Mouse (Mus musculus): ENCODE measurements around the gene Fgf22. TPM values are rescaled to one million over a fixed set of nuclear protein-coding genes. Genes with fewer than 3 reads are reported as not detected.

Fgf22 gene
- total and polyA plus RNA-seq, 2 experiments from 2014 or later = 1.0 to 1.7 TPM

GRCm38 (mm10) chr10:79717640-79718357 lies 37.1 kb upstream of the Fgf22 start:
- ATAC-seq = peak; percentile 32; the same call in 1 of the 2 replicates
- peaks cover 12% of the 10 kb centered on the region for H3K27me3 ChIP-seq (ENCODE audit: insufficient read depth, low read length)
- peak overlapping the region; percentile 79 for H3K4me3 ChIP-seq (ENCODE audit: low read depth, low read length)
- peak overlapping the region; percentile 93 for H3K4me2 ChIP-seq (ENCODE audit: low read depth)
- TF ChIP-seq CTCF (IDR thresholded peaks at IDR 0.05; ENCODE audit: low read depth) = no peak
- H3K4me1 ChIP-seq (ENCODE audit: insufficient read depth) = peaks cover 12% of the 10 kb centered on the region
- H3K9me3 ChIP-seq (ENCODE audit: low read length) = no peaks in the 10 kb centered on the region
- WGBS = 5% methylated on average over 43 of the region's 43 CpGs
- DNase-seq = peak; percentile 47
- peak overlapping the region; percentile 72 for H3K9ac ChIP-seq
- no peaks in the 10 kb centered on the region for H3K36me3 ChIP-seq (ENCODE audit: insufficient read depth)
- no peak overlapping the region for H3K27ac ChIP-seq (ENCODE audit: low read depth, low read length)

- no peak overlapping the region for H3K27ac ChIP-seq (ENCODE audit: low read depth, low read length)
- no peak for ATAC-seq
- no peak overlapping the region for H3K4me2 ChIP-seq (ENCODE audit: low read depth)
- no peak for TF ChIP-seq CTCF (IDR thresholded peaks at IDR 0.05; ENCODE audit: low read depth)
- peaks cover 9% of the 10 kb centered on the region for H3K4me1 ChIP-seq (ENCODE audit: insufficient read depth)
- no peaks in the 10 kb centered on the region for H3K9me3 ChIP-seq (ENCODE audit: low read length)
- DNase-seq = no peak
- H3K9ac ChIP-seq = no peak overlapping the region
- H3K36me3 ChIP-seq (ENCODE audit: insufficient read depth) = peaks cover 4% of the 10 kb centered on the region; the same call in 1 of the 2 replicates
- WGBS = 72% methylated on average over 5 of the region's 5 CpGs
- no peak overlapping the region for H3K4me3 ChIP-seq (ENCODE audit: low read depth, low read length)
- H3K27me3 ChIP-seq (ENCODE audit: insufficient read depth, low read length) = peaks cover 2% of the 10 kb centered on the region; the same call in 1 of the 2 replicates
Observed at GRCm38 (mm10) chr10:79721089-79721488, 33.8 kb upstream of the Fgf22 start.

DNA sequence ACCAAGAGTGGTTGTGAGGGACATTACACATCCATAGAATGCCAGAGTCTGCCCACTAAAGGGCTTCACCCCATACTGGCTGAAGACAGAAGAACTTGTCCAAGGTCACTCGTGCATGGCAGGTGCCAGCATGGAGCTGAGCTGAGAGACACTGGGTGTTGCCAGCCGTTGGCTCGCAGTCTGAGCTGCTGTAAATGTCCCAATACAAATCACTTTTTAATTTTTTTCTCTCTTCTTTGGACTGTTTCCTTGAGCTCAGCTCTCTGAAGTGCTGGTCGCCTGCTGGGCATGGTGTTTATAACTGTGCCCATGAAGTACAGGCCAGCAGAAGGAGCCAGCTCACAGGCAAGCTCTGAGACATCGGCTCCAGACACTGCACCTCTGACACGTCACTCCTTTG lies 31.8 kb upstream of the Fgf22 start:
- no peak overlapping the region for H3K27ac ChIP-seq (ENCODE audit: low read depth, low read length)
- no peaks in the 10 kb centered on the region; the same call in 1 of the 2 replicates for H3K27me3 ChIP-seq (ENCODE audit: insufficient read depth, low read length)
- H3K9ac ChIP-seq = no peak overlapping the region
- H3K4me1 ChIP-seq (ENCODE audit: insufficient read depth) = peaks cover under 1% of the 10 kb centered on the region; the same call in 1 of the 2 replicates
- TF ChIP-seq CTCF (IDR thresholded peaks at IDR 0.05; ENCODE audit: low read depth) = no peak
- H3K9me3 ChIP-seq (ENCODE audit: low read length) = no peaks in the 10 kb centered on the region
- H3K36me3 ChIP-seq (ENCODE audit: insufficient read depth) = peaks cover 4% of the 10 kb centered on the region; the same call in 1 of the 2 replicates
- no peak overlapping the region for H3K4me3 ChIP-seq (ENCODE audit: low read depth, low read length)
- no peak overlapping the region for H3K4me2 ChIP-seq (ENCODE audit: low read depth)
- DNase-seq = no peak
- ATAC-seq = peak; percentile 48
- WGBS = 54% methylated on average over 6 of the region's 6 CpGs

- ATAC-seq = no peak
- Histone ChIP-seq H3K27ac (ENCODE audit: low read depth, low read length) (no peak overlapping the region), H3K4me1 (ENCODE audit: insufficient read depth) (no peaks in the 10 kb centered on the region), H3K9me3 (ENCODE audit: low read length) (no peaks in the 10 kb centered on the region), H3K36me3 (ENCODE audit: insufficient read depth) (peaks cover 4% of the 10 kb centered on the region; the same call in 1 of the 2 replicates), H3K27me3 (ENCODE audit: insufficient read depth, low read length) (no peaks in the 10 kb centered on the region), H3K4me3 (ENCODE audit: low read depth, low read length) (no peak overlapping the region), H3K9ac (no peak overlapping the region), H3K4me2 (ENCODE audit: low read depth) (no peak overlapping the region)
- WGBS = 89% methylated on average over 7 of the region's 7 CpGs
- no peak for DNase-seq
- no peak for TF ChIP-seq CTCF (IDR thresholded peaks at IDR 0.05; ENCODE audit: low read depth)
Observed at GRCm38 (mm10) chr10:79723692-79724091, 31.2 kb upstream of the Fgf22 start.

DNA sequence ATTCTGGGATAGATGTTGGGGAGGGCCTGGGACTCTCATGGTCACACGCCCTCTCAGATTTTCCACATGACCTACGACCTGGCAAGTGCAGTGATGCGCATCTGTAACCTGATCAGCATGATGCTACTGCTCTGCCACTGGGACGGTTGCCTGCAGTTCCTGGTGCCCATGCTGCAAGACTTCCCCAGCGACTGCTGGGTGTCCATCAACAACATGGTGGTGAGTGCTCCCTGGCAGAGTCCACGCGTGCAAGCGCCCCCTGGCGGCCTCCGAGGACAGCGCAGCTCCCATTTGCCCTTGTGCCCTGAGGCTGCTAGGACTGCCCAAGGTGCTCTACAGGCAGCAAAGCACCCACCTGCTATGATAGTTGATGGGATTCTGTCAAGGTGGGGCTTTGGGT lies 28.8 kb upstream of the Fgf22 start:
- Histone ChIP-seq H3K36me3 (ENCODE audit: insufficient read depth) (peaks cover 4% of the 10 kb centered on the region; the same call in 1 of the 2 replicates), H3K4me2 (ENCODE audit: low read depth) (no peak overlapping the region), H3K9ac (no peak overlapping the region), H3K9me3 (ENCODE audit: low read length) (no peaks in the 10 kb centered on the region), H3K27me3 (ENCODE audit: insufficient read depth, low read length) (no peaks in the 10 kb centered on the region), H3K27ac (ENCODE audit: low read depth, low read length) (no peak overlapping the region), H3K4me3 (ENCODE audit: low read depth, low read length) (no peak overlapping the region), H3K4me1 (ENCODE audit: insufficient read depth) (no peaks in the 10 kb centered on the region)
- DNase-seq = no peak
- peak; percentile 58 for TF ChIP-seq CTCF (IDR thresholded peaks at IDR 0.05; ENCODE audit: low read depth)
- ATAC-seq = no peak
- 34% methylated on average over 11 of the region's 11 CpGs for WGBS

- no peak overlapping the region for H3K4me2 ChIP-seq (ENCODE audit: low read depth)
- no peak for DNase-seq
- H3K4me1 ChIP-seq (ENCODE audit: insufficient read depth) = no peaks in the 10 kb centered on the region
- H3K27me3 ChIP-seq (ENCODE audit: insufficient read depth, low read length) = no peaks in the 10 kb centered on the region
- no peak overlapping the region for H3K9ac ChIP-seq
- WGBS = 75% methylated on average over 28 of the region's 28 CpGs
- no peak for TF ChIP-seq CTCF (IDR thresholded peaks at IDR 0.05; ENCODE audit: low read depth)
- peak; percentile 17; the same call in 1 of the 2 replicates for ATAC-seq
- no peak overlapping the region for H3K4me3 ChIP-seq (ENCODE audit: low read depth, low read length)
- no peaks in the 10 kb centered on the region for H3K9me3 ChIP-seq (ENCODE audit: low read length)
- no peak overlapping the region for H3K27ac ChIP-seq (ENCODE audit: low read depth, low read length)
- peaks cover 19% of the 10 kb centered on the region for H3K36me3 ChIP-seq (ENCODE audit: insufficient read depth)
Observed at GRCm38 (mm10) chr10:79728323-79729249, 26.3 kb upstream of the Fgf22 start.
